Mouse (Mus musculus): ENCODE measurements around the gene Itsn2. TPM values are rescaled to one million over a fixed set of nuclear protein-coding genes. Genes with fewer than 3 reads are reported as not detected.
A peak's percentile ranks its signal among the peaks of the same experiment; 100 is the strongest.
"Not testable (repeated sequence)": the region's sequence is repeated elsewhere in the genome, so short reads cannot be mapped to it uniquely, and the experiment has no call there.

Gene Itsn2
- total RNA-seq, 2 experiments from 2014 or later = 82.0 to 114 TPM

GRCm38 (mm10) chr12:4706175-4706574 lies 113.7 kb downstream of the Itsn2 start:
- ATAC-seq (replicated peaks; ENCODE audit: low FRiP score, low TSS enrichment, poor library complexity, severe bottlenecking) = no peak

DNA sequence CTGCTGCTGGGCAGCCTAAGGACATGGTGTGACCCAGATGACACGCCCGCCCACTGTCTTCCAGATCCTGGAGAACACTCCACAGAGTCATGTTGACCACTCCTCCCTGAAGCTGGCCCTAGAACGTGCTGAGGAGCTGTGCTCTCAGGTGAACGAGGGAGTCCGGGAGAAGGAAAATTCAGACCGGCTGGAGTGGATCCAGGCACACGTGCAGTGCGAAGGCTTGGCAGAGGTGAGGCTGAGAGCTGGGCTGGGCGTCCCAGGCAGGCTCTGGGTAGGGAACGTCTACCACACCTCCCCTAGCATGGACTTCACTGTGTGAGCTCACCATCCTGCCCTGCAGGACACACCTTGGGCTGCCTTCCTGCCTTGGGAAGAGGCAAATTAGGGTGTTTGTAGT lies 114.5 kb downstream of the Itsn2 start:
- ATAC-seq (replicated peaks; ENCODE audit: low FRiP score, low TSS enrichment, poor library complexity, severe bottlenecking) = no peak

- no peak for ATAC-seq (replicated peaks; ENCODE audit: low FRiP score, low TSS enrichment, poor library complexity, severe bottlenecking)
Observed at GRCm38 (mm10) chr12:4707488-4708017, 115.1 kb downstream of the Itsn2 start.

GRCm38 (mm10) chr12:4708296-4708695 lies 115.9 kb downstream of the Itsn2 start:
- ATAC-seq (replicated peaks; ENCODE audit: low FRiP score, low TSS enrichment, poor library complexity, severe bottlenecking) = no peak

DNA sequence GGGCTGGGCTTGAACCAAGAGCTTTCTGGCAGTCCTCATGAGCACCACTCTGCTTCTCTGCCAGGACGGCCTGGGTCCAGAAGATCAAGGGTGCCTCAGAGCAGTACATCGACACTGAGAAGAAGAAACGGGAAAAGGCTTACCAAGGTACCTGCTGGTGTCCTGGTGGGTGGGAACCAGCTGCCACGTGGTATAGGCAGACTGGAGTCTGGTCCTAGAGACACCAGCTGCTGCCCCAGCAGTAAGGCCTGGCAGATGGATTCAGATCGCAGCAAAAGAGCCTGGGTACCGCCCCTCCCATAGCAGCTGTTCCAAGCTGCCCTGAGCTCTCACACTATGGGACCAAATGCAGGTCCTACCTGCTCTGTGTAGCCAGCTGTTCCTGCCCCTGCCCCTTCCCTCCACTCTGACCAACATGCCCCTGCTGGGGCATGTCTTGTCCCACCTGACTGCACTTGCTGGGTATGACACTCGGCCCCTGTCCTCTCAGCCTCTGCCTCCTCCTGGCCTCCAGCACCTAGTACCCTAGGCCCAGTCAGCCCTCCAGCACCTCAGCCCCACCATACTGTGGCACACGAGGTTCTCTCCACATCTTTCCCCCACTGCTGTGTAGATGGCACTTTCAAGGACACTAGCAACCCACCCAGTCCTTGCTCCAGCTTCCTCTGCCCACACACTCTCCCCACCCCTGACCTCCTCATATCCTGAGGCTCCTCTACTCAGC lies 116.6 kb downstream of the Itsn2 start:
- ATAC-seq (replicated peaks; ENCODE audit: low FRiP score, low TSS enrichment, poor library complexity, severe bottlenecking) = no peak

- ATAC-seq (replicated peaks; ENCODE audit: low FRiP score, low TSS enrichment, poor library complexity, severe bottlenecking) = no peak
Observed at GRCm38 (mm10) chr12:4709926-4710325, 117.5 kb downstream of the Itsn2 start.

DNA sequence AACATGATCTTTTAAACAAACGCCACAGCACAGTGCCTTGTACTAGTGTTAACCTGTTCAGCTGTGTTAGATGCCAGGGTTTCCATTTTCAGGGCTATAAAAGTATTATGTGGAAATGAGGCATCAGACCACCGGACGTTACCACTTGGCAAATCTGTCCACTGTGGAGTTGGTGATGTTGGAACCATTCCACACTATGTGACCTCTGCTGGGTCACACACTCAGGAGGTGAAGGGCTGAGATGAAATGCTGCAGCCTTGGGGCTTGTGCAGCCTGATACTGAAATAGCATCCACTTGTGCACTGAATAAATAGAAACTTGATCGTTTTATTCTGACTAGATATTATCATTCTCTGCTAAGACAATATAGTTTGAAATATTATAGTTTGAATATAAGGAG lies 120.9 kb downstream of the Itsn2 start:
- ATAC-seq (replicated peaks; ENCODE audit: low FRiP score, low TSS enrichment, poor library complexity, severe bottlenecking) = no peak

DNA sequence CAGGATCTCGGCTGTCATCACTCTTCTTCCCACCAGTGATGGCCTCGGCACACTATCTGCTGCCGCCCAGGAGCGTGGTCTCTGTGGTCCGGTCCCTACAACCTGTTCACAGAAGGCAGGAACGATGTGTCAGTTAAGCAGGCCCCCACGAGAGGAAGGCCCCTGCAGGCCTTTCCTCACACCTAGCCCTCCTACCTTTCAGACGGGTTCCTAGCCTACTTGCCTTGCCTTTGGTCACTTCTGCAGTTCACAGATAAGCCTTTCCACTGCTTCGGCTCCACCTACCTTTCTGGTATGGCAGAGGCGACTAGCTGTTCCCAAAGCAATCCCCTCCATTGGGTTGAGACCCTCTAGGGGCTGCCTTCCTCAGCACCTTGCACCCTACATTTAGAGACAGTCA lies 123.2 kb downstream of the Itsn2 start:
- peak; percentile 27; the same call in 1 of the 2 replicates for ATAC-seq (replicated peaks; ENCODE audit: low FRiP score, low TSS enrichment, poor library complexity, severe bottlenecking)

DNA sequence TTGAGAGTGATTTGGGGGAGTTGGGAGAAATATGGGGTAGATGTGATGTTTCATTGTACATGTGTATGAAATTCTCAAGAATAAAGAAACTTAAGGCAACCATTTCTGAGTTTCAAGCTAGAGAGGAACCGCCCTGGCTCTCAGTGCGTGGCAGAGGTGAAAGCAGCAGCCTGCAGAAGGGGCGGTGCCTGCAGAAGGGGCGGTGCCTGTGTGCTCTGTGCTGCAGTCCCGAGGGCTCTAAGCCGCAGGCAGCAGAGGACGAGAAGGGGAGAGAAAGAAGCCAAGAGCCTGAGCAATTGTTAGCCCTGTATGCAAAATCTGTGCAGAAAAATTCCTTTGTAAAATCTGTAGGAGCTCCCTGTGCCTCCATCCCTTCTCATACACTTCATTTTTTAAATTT lies 125.0 kb downstream of the Itsn2 start:
- ATAC-seq (replicated peaks; ENCODE audit: low FRiP score, low TSS enrichment, poor library complexity, severe bottlenecking) = peak; percentile 92

DNA sequence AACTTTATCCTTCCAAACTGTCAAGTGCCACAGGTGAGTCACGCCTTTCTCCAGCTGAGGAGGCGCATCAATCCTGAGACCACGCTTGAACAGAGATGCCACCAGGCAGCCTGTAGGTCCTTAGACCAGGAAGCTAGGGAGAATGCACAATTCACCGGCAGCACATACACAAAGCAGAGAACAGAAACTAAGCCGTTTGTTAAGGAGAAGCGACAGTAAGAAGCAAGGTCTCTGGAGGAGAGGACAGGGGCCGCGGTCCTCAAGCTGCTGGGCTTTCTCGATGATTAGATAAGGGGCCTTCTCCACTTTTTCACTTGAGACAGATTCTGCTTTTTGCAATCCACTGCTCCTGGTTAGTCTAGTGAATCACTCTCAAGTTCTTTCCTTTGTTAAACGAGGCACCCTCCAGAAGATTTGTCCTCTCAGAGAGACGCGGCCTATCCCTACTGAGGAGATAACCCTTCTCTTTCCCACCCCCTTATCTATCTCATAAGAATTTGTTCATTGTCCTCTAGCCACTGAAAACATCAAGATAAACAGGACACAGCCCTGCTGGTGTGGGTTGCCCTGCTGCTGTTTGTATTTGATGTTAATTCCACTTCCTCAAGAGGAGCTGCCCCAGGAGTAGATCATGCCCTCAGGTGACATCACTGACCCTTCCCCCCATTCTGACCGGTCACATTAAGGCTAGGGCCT lies 126.8 kb downstream of the Itsn2 start:
- ATAC-seq (replicated peaks; ENCODE audit: low FRiP score, low TSS enrichment, poor library complexity, severe bottlenecking) = no peak

DNA sequence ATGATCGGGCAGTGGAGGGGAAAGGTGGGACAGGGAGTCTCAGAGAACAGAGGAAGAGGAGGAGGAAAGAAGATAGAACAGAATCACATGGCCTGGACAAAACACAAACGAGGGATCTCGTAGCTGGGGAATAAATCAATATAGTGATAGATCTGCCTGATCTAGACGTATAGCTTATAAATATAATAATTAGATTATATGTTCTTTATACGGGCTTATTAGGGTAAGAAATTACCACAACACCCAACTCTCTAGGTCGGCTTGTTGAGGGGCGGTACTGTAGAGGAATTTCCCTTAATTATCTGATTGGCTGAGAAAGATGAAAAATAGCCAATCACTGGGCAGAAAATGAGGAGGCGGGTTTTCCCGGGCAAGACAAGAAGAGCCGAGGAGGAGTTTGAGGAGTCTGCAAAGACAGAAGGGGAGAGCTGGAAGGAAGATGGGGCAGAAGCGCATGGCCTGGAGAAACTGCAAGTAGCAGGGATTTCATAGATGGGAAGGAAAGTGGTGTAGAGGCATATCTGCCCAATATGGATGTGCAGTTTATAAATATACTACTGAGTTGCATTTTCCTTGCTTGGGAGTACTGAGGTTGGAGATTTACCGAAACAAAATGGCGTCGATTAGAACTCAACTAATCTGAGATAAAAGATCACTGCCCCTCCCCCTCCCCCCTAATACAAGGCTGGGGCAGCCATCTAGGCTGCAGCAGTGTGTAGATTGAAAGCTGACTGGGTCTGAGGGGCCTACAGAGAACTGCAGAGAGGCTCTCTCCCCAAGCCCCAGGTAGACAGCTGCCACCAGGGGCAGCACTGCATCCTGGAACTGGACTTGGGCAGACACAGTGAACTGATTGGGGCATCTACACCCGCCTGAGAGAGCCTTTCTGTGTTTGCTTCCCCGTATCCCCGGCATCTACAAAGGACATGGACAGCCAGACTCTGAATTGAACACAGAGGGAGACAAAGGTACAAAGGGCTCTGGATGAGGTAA lies 127.6 kb downstream of the Itsn2 start:
- ATAC-seq (replicated peaks; ENCODE audit: low FRiP score, low TSS enrichment, poor library complexity, severe bottlenecking) = peak; percentile 40

GRCm38 (mm10) chr12:4729165-4729564 lies 136.7 kb downstream of the Itsn2 start:
- ATAC-seq (replicated peaks; ENCODE audit: low FRiP score, low TSS enrichment, poor library complexity, severe bottlenecking) = no peak

- ATAC-seq (replicated peaks; ENCODE audit: low FRiP score, low TSS enrichment, poor library complexity, severe bottlenecking) = no peak
Observed at GRCm38 (mm10) chr12:4731629-4732028, 139.2 kb downstream of the Itsn2 start.

- ATAC-seq (replicated peaks; ENCODE audit: low FRiP score, low TSS enrichment, poor library complexity, severe bottlenecking) = no peak
Observed at GRCm38 (mm10) chr12:4732332-4732731, 139.9 kb downstream of the Itsn2 start.

- ATAC-seq (replicated peaks; ENCODE audit: low FRiP score, low TSS enrichment, poor library complexity, severe bottlenecking) = 0 out of 2 replicates have a peak, but pooled peaks have one; percentile 18
Observed at GRCm38 (mm10) chr12:4738031-4738576, 145.7 kb downstream of the Itsn2 start, which contains the start of gene Fam228a. TSS of gene Fam228a (minus strand) at chr12:4738430.

DNA sequence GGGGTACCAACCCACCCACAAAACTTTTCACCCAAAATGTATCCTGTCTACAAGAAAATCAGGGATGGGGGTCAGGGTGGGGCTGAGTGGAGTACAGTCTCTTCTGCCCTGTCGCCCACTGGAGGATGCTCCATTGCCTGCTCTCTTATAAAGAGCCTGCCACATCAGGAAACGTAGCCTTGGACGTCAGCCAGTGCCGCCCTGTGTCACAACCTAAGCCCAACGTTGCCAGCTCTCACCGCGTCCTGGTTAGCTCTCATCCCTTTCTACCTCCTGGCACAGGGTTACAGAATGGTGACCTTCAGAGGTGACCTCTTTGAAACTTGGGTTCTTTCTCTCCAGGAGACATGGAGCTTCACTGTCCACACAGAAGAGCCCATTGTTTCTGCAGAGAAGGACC lies 148.4 kb downstream of the Itsn2 start:
- ATAC-seq (replicated peaks; ENCODE audit: low FRiP score, low TSS enrichment, poor library complexity, severe bottlenecking) = no peak

DNA sequence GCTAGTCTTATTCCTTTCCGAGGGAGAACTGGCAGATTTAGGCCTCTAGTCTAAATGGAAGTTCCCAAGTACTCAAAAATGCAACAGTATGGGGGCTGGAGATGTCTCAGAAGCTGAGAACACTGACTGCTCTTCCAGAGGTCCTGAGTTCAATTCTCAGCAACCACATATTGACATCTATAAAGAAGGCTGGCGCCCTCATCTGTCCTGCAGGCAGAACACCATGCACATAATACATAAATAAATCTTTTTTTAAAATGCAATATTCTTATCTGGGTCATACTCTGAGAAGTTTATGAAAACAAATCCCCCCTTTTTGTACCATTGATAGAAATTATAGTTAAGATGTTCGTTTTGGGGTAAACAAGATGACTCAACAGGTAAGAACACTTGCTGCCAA lies 149.7 kb downstream of the Itsn2 start:
- no peak for ATAC-seq (replicated peaks; ENCODE audit: low FRiP score, low TSS enrichment, poor library complexity, severe bottlenecking)

DNA sequence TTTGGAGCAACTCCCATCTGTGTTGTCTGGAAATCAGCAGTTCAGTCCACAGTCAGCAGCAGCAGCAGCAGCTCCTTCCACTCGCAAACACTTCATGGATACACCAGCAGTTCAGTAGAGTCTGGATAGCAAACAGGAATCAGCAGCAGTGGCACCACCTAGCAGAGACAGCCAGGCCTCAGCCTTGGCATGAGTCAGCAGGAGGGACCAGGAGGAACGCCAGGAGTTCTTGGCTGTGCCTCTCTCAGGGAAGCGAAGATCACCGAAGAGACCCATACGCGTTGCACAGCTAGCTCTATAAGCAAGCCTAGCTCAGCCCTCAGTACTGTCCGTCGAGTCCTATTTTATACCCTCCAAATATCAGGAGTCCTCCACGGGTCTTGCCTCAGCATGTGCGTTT lies 152.0 kb downstream of the Itsn2 start:
- no peak for ATAC-seq (replicated peaks; ENCODE audit: low FRiP score, low TSS enrichment, poor library complexity, severe bottlenecking)

DNA sequence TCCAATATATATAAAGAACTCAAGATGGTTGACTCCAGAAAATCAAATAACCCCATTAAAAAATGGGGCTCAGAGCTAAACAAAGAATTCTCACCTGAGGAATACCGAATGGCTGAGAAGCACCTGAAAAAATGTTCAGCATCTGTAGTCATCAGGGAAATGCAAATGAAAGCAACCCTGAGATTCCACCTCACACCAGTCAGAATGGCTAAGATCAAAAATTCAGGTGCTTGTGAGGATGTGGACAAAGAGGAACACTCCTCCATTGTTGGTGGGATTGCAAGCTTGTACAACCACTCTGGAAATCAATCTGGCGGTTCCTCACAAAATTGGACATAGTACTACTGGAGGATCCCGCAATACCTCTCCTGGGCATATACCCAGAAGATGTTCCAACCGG lies 162.0 kb downstream of the Itsn2 start:
- not testable (repeated sequence) for ATAC-seq (replicated peaks; ENCODE audit: low FRiP score, low TSS enrichment, poor library complexity, severe bottlenecking)
